Mouse (Mus musculus) embryonic facial prominence, embryonic 10.5 days (tissue): Measurements from ENCODE around the gene Uhrf2. TPM values are rescaled to one million over a fixed set of nuclear protein-coding genes. Genes with fewer than 3 reads are reported as not detected.
A peak's percentile ranks its signal among the peaks of the same experiment; 100 is the strongest.

Source experiments
- DNase-seq: peaks from one replicate; pipeline ENCODE4 v3.0.0-alpha.2; 2017; ENCODE audit warnings: low spot score
- H3K27ac ChIP-seq: fragments of 300-500 bp; sonication (generic); replicated peaks from 2 replicates; pipeline ENCODE4 v1.5.1; 2016; ENCODE audit warnings: mild to moderate bottlenecking
- H3K27me3 ChIP-seq: fragments of 300-500 bp; sonication (generic); replicated peaks from 2 replicates; pipeline ENCODE4 v1.6.1; 2016; ENCODE audit warnings: low read depth, mild to moderate bottlenecking; ENCODE audit not compliant: poor library complexity, severe bottlenecking
- H3K36me3 ChIP-seq: fragments of 300-500 bp; sonication (generic); replicated peaks from 2 replicates; pipeline ENCODE4 v1.6.1; 2016; ENCODE audit warnings: mild to moderate bottlenecking, moderate library complexity
- H3K4me1 ChIP-seq: fragments of 300-500 bp; sonication (generic); 2 replicates; pipeline ENCODE4 v1.6.1; 2016
- H3K4me3 ChIP-seq: fragments of 300-500 bp; sonication (generic); 2 replicates; pipeline ENCODE4 v1.5.1; 2016; ENCODE audit warnings: mild to moderate bottlenecking, moderate library complexity
- H3K9me3 ChIP-seq: fragments of 300-500 bp; sonication (generic); 2 replicates; pipeline ENCODE4 v1.6.1; 2016; ENCODE audit warnings: mild to moderate bottlenecking
- WGBS: fragments of 180-500 bp; shearing (Covaris S2); methylation state at CpG from one replicate; pipeline ENCODE4 v1.1.7; 2016; 5-methylcytosine and 5-hydroxymethylcytosine counted together
- polyA plus RNA-seq: library from polyadenylated mRNA; unstranded; fragments of >200 nt; fragmentation: Nextera tagmentation; extraction: Ambion mirVana; gene quantifications from 2 replicates; pipeline ENCODE4 v1.2.1, GENCODE M21; 2016

Gene Uhrf2
- polyA plus RNA-seq, 1 experiment from 2014 or later, result 84.7 TPM

DNA sequence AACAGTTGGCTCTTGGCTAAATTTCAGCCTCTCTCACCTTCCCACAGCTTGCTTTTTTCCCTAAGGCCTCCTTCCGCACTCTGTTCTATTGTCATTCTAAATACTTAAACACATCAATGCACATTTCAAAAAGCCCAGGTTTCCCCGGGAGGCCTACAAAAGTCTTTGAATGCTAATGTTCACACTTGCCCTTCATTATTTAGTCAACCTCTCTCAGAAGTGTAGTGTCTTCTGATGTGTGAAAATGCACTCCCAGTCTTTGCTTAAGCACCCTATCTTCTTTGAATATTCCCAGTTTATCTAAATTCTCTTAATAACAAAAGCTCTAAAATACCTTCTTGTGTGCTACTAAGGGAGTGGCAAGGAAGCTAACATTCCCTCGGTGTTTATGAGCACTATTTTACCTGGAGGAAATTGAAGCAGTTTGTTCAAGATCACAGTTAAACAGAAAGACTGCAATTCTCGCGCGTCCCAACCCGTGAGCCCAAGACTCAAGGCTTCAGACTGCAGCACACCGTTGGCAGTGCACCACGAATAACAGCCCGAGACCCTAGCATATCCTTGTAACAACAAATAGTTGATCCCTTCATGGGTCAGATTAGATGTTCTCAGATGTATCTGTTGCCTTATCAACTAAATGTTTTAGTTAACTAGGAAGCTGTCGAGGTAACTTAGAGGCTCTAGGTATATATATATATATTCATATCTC lies 1.2 kb upstream of the Uhrf2 start:
- Histone ChIP-seq H3K4me1 (peaks cover 30% of the 10 kb centered on the region), H3K9me3 (no peaks in the 10 kb centered on the region), H3K27me3 (no peaks in the 10 kb centered on the region), H3K27ac (peak overlapping the region; percentile 98), H3K4me3 (peak overlapping the region; percentile 99), H3K36me3 (peaks cover 8% of the 10 kb centered on the region; the same call in 1 of the 2 replicates)
- DNase-seq, result no peak
- WGBS, result 39% methylated on average over 11 of the region's 11 CpGs

- H3K4me3 ChIP-seq, result peak overlapping the region; percentile 99
- DNase-seq, result peak; percentile 66
- H3K27me3 ChIP-seq, result no peaks in the 10 kb centered on the region
- peak overlapping the region; percentile 98 for H3K27ac ChIP-seq
- WGBS, result under 1% methylated on average over 92 of the region's 92 CpGs
- peaks cover 40% of the 10 kb centered on the region for H3K4me1 ChIP-seq
- peaks cover 8% of the 10 kb centered on the region; the same call in 1 of the 2 replicates for H3K36me3 ChIP-seq
- H3K9me3 ChIP-seq, result no peaks in the 10 kb centered on the region
Measured at GRCm38 (mm10) chr19:30030636-30031467, 539 bp downstream of the Uhrf2 start.

DNA sequence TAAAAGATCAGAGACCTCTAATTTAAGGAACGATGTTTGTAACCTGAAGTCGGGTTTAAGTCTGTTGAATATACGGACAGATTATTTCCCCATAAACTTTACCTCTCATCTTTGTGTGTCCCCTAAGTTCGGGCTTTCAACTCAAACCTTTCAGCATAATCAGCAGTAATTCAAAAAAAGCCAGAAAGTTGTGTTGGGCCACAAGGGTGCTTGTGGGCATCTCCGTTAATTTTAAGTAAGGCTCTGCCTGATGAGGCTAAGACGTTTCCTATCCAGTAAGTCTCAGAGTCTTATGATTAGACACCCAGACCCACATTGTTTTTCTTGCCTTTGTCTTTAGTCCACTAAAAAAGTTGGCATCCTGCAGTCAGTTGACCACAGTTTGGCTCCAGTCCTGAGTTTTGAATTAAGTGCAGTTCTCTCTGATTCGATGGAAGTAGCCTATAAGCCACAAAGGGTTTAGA lies 1.2 kb downstream of the Uhrf2 start:
- Histone ChIP-seq H3K4me3 (peak overlapping the region; percentile 99), H3K27me3 (no peaks in the 10 kb centered on the region), H3K9me3 (no peaks in the 10 kb centered on the region), H3K4me1 (peaks cover 43% of the 10 kb centered on the region), H3K27ac (peak overlapping the region; percentile 98), H3K36me3 (peaks cover 8% of the 10 kb centered on the region; the same call in 1 of the 2 replicates)
- DNase-seq, result no peak
- 7% methylated on average over 7 of the region's 7 CpGs for WGBS

DNA sequence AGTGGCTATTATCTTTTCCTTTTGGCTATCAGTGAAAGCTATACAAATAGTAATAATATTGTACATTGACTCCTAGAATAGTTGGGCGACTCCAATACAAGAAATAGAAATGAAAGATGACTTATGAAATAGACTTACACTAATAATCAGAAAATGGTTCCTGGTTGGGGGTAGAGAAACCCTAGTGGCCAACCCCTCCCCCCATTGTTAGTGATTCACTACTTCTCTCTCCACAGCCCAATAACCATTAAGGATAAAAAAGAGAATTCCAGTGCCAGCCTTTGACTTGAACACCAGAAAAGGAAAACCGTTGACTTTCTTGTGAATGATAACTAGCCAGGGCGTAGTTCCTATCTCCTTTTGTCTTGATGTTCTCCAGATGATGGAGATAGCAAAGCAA lies 1.9 kb downstream of the Uhrf2 start:
- no peaks in the 10 kb centered on the region for H3K9me3 ChIP-seq
- DNase-seq, result no peak
- peaks cover 43% of the 10 kb centered on the region for H3K4me1 ChIP-seq
- H3K36me3 ChIP-seq, result peaks cover 8% of the 10 kb centered on the region; the same call in 1 of the 2 replicates
- peak overlapping the region; percentile 99 for H3K4me3 ChIP-seq
- no peak overlapping the region for H3K27ac ChIP-seq
- no peaks in the 10 kb centered on the region for H3K27me3 ChIP-seq
- 80% methylated on average over 3 of the region's 3 CpGs for WGBS

- Histone ChIP-seq H3K27ac (no peak overlapping the region), H3K4me1 (peaks cover 31% of the 10 kb centered on the region), H3K36me3 (peaks cover 20% of the 10 kb centered on the region), H3K27me3 (no peaks in the 10 kb centered on the region), H3K9me3 (no peaks in the 10 kb centered on the region), H3K4me3 (no peak overlapping the region)
- WGBS, result 75% methylated on average over 3 of the region's 3 CpGs
- DNase-seq, result no peak
Measured at GRCm38 (mm10) chr19:30035361-30035760, 5.0 kb downstream of the Uhrf2 start.

- peaks cover 83% of the 10 kb centered on the region for H3K36me3 ChIP-seq
- H3K27me3 ChIP-seq, result no peaks in the 10 kb centered on the region
- H3K4me1 ChIP-seq, result no peaks in the 10 kb centered on the region
- no peak overlapping the region for H3K27ac ChIP-seq
- DNase-seq, result no peak
- over 99% methylated on average over 2 of the region's 2 CpGs for WGBS
- no peak overlapping the region for H3K4me3 ChIP-seq
- H3K9me3 ChIP-seq, result 0 out of 2 replicates have a peak, but pooled peaks cover 3% of the 10 kb centered on the region
Measured at GRCm38 (mm10) chr19:30043691-30044090, 13.4 kb downstream of the Uhrf2 start.

DNA sequence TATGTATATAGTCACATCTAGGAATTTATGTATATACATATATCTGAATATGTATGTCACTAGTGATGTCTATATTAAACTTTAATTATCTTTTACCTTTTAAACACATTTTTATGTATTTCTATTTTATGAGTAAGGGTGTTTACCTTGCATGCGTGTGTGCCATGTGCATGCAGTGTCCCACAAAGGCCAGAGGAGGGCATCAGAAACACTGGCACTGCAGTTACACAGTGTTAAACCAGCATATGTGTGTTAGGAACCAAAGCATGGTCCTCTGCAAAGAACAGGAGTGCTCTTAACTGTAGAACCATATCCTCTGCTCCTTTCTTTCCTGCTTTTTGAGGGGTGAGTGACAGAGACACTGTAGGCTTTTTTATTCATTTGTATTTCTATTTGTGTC lies 14.3 kb downstream of the Uhrf2 start:
- Histone ChIP-seq H3K9me3 (0 out of 2 replicates have a peak, but pooled peaks cover 3% of the 10 kb centered on the region), H3K36me3 (peaks cover 82% of the 10 kb centered on the region)
- WGBS, result 96% methylated on average over 1 of the region's 1 CpGs

DNA sequence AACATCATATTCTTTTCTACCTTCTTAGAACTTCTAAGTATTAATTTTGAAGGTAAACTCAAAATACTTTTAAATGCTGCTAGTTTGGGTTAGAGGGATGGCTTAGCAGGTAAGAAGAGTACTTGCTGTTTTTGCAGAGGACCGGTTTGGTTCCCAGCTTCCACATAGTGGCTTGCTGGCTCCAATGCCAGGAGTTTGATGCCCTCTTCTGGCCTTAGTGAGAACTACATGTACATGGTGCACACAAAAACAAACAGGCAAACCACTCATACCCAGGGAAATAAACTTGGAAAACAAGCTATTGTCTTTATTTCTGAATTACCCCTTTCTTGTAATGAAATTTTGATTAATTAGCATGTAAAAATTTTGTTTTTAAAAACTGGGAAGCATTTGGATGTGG lies 15.5 kb downstream of the Uhrf2 start:
- no peaks in the 10 kb centered on the region for H3K4me1 ChIP-seq
- H3K9me3 ChIP-seq, result 0 out of 2 replicates have a peak, but pooled peaks cover 3% of the 10 kb centered on the region
- no peak overlapping the region for H3K4me3 ChIP-seq
- H3K27me3 ChIP-seq, result no peaks in the 10 kb centered on the region
- no peak overlapping the region for H3K27ac ChIP-seq
- 54% methylated on average over 1 of the region's 1 CpGs for WGBS
- peaks cover 85% of the 10 kb centered on the region for H3K36me3 ChIP-seq
- no peak for DNase-seq

More for the DNA sequence above, 14.3 kb downstream of the Uhrf2 start:
- H3K27me3 ChIP-seq, result no peaks in the 10 kb centered on the region
- H3K4me3 ChIP-seq, result no peak overlapping the region
- H3K27ac ChIP-seq, result no peak overlapping the region
- DNase-seq, result no peak
- H3K4me1 ChIP-seq, result no peaks in the 10 kb centered on the region

GRCm38 (mm10) chr19:30050584-30050983 lies 20.3 kb downstream of the Uhrf2 start:
- 0 out of 2 replicates have a peak, but pooled peaks cover 3% of the 10 kb centered on the region for H3K9me3 ChIP-seq
- 85% methylated on average over 2 of the region's 2 CpGs for WGBS
- peaks cover 73% of the 10 kb centered on the region for H3K36me3 ChIP-seq
- no peak overlapping the region for H3K4me3 ChIP-seq
- no peaks in the 10 kb centered on the region for H3K4me1 ChIP-seq
- no peak for DNase-seq
- H3K27me3 ChIP-seq, result no peaks in the 10 kb centered on the region
- no peak overlapping the region for H3K27ac ChIP-seq

- Histone ChIP-seq H3K4me1 (no peaks in the 10 kb centered on the region), H3K36me3 (peaks cover 70% of the 10 kb centered on the region), H3K9me3 (no peaks in the 10 kb centered on the region), H3K27ac (no peak overlapping the region), H3K27me3 (no peaks in the 10 kb centered on the region), H3K4me3 (no peak overlapping the region)
- WGBS, result 85% methylated on average over 3 of the region's 3 CpGs
- no peak for DNase-seq
Measured at GRCm38 (mm10) chr19:30051479-30051878, 21.2 kb downstream of the Uhrf2 start.

DNA sequence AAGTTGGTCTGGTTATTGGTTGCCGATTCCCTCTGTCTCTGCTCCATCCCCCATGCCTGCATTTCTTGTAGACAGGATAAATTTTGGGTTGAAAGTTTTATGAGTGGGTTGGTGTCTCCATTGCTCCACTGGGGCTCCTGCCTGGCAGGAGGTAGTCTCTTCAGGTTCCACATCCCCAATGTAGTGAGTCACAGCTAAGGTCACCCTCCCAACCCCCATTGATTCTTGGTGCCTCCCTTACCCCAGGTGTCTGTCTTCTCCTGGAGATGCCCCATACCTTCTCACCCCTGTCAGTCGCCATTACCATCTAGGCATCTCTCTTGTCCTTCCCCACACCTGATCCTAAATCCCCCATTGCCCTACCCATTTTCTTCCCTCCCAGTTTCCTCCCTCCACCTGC lies 23.9 kb downstream of the Uhrf2 start:
- no peak overlapping the region for H3K4me3 ChIP-seq
- DNase-seq, result no peak
- H3K4me1 ChIP-seq, result no peaks in the 10 kb centered on the region
- H3K27me3 ChIP-seq, result no peaks in the 10 kb centered on the region
- 93% methylated on average over 2 of the region's 2 CpGs for WGBS
- H3K36me3 ChIP-seq, result peaks cover 69% of the 10 kb centered on the region
- H3K27ac ChIP-seq, result no peak overlapping the region
- H3K9me3 ChIP-seq, result no peaks in the 10 kb centered on the region

DNA sequence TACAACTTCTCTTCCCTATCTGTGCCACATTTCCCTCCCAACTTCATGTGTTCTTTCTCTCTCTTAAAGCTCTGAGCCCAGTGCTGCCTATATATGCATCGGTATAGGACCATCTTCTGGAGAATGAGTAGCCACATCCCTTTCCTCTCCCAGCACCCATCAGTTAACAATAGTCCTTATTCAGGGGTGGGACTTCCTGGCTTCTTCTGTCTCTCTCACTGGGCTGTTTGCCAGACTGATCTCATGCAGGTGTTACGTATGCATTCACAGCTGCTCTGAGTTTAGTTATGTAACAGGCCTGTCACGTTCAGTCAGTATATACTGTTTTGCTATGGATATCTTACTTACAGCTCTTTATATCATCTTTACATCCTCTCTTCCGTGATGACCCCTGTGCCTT lies 35.5 kb downstream of the Uhrf2 start:
- 84% methylated on average over 4 of the region's 4 CpGs for WGBS
- H3K9me3 ChIP-seq, result no peaks in the 10 kb centered on the region
- H3K4me3 ChIP-seq, result no peak overlapping the region
- no peaks in the 10 kb centered on the region for H3K27me3 ChIP-seq
- H3K4me1 ChIP-seq, result no peaks in the 10 kb centered on the region
- no peak for DNase-seq
- peaks cover 54% of the 10 kb centered on the region for H3K36me3 ChIP-seq
- H3K27ac ChIP-seq, result no peak overlapping the region
